Mouse (Mus musculus) left cerebral cortex, postnatal 25 days (tissue): Measurements from ENCODE around the gene Canx. TPM values are rescaled to one million over a fixed set of nuclear protein-coding genes. Genes with fewer than 3 reads are reported as not detected.

Experiments used
- DNase-seq, 2 experiments: peaks; one replicate each; pipeline ENCODE4 v3.0.0; 2022; ENCODE audit warnings: low spot score in 2 of 2, mixed read lengths in 1 of 2
- intact Hi-C: fragments of 180-260 bp; cut with DNase I; formaldehyde crosslinking; loops from one replicate; pipeline ENCODE4 v1.15.1; 2025
- microRNA-seq, 2 experiments: library from miRNA; unstranded; fragments of <30 nt; microRNA quantifications; one replicate each; pipeline ENCODE4 v1.2.0; 2022
- total RNA-seq, 2 experiments: library from RNA; stranded (reverse); gene quantifications; 2 replicates each; pipeline ENCODE4 v1.2.3; 2021

Gene Canx
- total RNA-seq, 2 experiments from 2014 or later = 432 to 442 TPM

GRCm38 (mm10) chr11:50245269-50245668 lies 80.2 kb downstream of the Canx start:
- no peak for DNase-seq
- intact Hi-C loops = no loop called here

Small RNA genes within 50 kb of the gene (microRNA-seq; reads per million reads assigned to microRNA genes)
- gene Mir804 = 0 reads per million in 2 experiments

Other genes starting within 250 kb of the Canx start
- 100 to 1,000 TPM; 109 to 120 TPM for gene Tbc1d9b, start 194.3 kb downstream of the Canx start, total RNA-seq
- gene Mrnip, start 151.2 kb downstream of the Canx start, total RNA-seq = 10 to 100 TPM; 13.4 to 14.1 TPM
- 100 to 1,000 TPM; 460 to 480 TPM for gene Sqstm1, start 114.8 kb downstream of the Canx start, total RNA-seq
- 10 to 100 TPM; 66.4 to 76.3 TPM for gene Mgat4b, start 114.8 kb downstream of the Canx start, total RNA-seq
- gene Ltc4s, start 87.1 kb downstream of the Canx start, total RNA-seq = 1 to 10 TPM; 8.4 to 8.7 TPM
- gene Maml1, start 33.4 kb downstream of the Canx start, total RNA-seq = 10 to 100 TPM in 1 of 2 experiments, 1 to 10 TPM in 1; 9.5 to 10.1 TPM
- gene Cby3, start 28.8 kb upstream of the Canx start, total RNA-seq = under 1 TPM in 1 of 2 experiments, not detected in 1; 0.50 TPM
- gene Hnrnph1, start 51.3 kb upstream of the Canx start, total RNA-seq = 100 to 1,000 TPM; 220 to 248 TPM
- gene Rufy1, start 105.5 kb upstream of the Canx start, total RNA-seq = 10 to 100 TPM; 25.4 to 27.8 TPM